14 mouse cellular contexts compared by ENCODE assay signal in genomic region chr16:91704603-91705340, GRCm38 (mm10). TPM values are rescaled to one million over a fixed set of nuclear protein-coding genes. Genes with fewer than 3 reads are reported as not detected.
A peak's percentile ranks its signal among the peaks of the same experiment; 100 is the strongest.
DNase-seq lines count a peak whose midpoint lies in the region; ATAC-seq and TF ChIP-seq lines count a peak whose summit lies in the region.
"Had no signal": no experiment of that assay in that cellular context is flagged by ENCODE, and none has a peak within 500 bp of the region (broad histone marks: within the 10 kb centered on the region; RNA-seq: fewer than 3 reads in every experiment).

No protein-coding gene starts in this region.

- no peaks in the 10 kb centered on the region for H3K27me3 ChIP-seq in forebrain, embryonic 14.5 days (replicated peaks; ENCODE audit: control insufficient read depth, insufficient read depth, low read length)
- H3K27me3 ChIP-seq in forebrain, embryonic 15.5 days = no peaks in the 10 kb centered on the region
- H3K27me3 ChIP-seq: embryonic facial prominence, embryonic 15.5 days; limb, embryonic 13.5 days; Patski had no signal

- DNase-seq in forebrain, embryonic 14.5 days (ENCODE audit: low spot score) = peak; percentile 17
- DNase-seq in layer of hippocampus, adult 2 months (ENCODE audit: low spot score in 2 of 2) = no peak
- DNase-seq in layer of hippocampus, postnatal 14 days (ENCODE audit: low spot score in 2 of 2) = no peak
- peak; percentile 47 for DNase-seq in NIH3T3 (ENCODE audit: low read depth)
- peak; percentile 33 for DNase-seq in retina, postnatal 1 day
- DNase-seq in urinary bladder, postnatal 36 days (ENCODE audit: low spot score in 2 of 2) = no peak
- no peak for DNase-seq in adrenal gland, postnatal 25 days
- DNase-seq: adrenal gland, postnatal 14 days; cerebellum, adult 18-20 months; lung, postnatal 4 days had no signal

- H3K4me2 ChIP-seq in forebrain, embryonic 14.5 days (ENCODE audit: low read length) = no peak overlapping the region
- H3K4me2 ChIP-seq in forebrain, embryonic 15.5 days (replicated peaks) = no peak overlapping the region
- H3K4me2 ChIP-seq: embryonic facial prominence, embryonic 15.5 days; limb, embryonic 13.5 days had no signal

- H3K4me1 ChIP-seq in forebrain, embryonic 14.5 days (ENCODE audit: control insufficient read depth, insufficient read depth, low read length) = no peaks in the 10 kb centered on the region
- no peaks in the 10 kb centered on the region for H3K4me1 ChIP-seq in forebrain, embryonic 15.5 days
- H3K4me1 ChIP-seq: embryonic facial prominence, embryonic 15.5 days had no signal

- H3K9me3 ChIP-seq in forebrain, embryonic 14.5 days (replicated peaks; ENCODE audit: control insufficient read depth, low read length) = no peaks in the 10 kb centered on the region
- H3K9me3 ChIP-seq in forebrain, embryonic 15.5 days = no peaks in the 10 kb centered on the region
- H3K9me3 ChIP-seq: embryonic facial prominence, embryonic 15.5 days; limb, embryonic 13.5 days had no signal

- H3K9ac ChIP-seq in forebrain, embryonic 14.5 days (ENCODE audit: low read length) = no peak overlapping the region
- H3K9ac ChIP-seq in forebrain, embryonic 15.5 days (replicated peaks) = no peak overlapping the region
- H3K9ac ChIP-seq: embryonic facial prominence, embryonic 15.5 days; limb, embryonic 13.5 days had no signal

- H3K36me3 ChIP-seq in forebrain, embryonic 14.5 days (ENCODE audit: control insufficient read depth, insufficient read depth, low read length) = peaks cover 60% of the 10 kb centered on the region
- H3K36me3 ChIP-seq in forebrain, embryonic 15.5 days = peaks cover 72% of the 10 kb centered on the region

- 85% methylated on average over 14 of the region's 14 CpGs for WGBS in forebrain, embryonic 14.5 days
- 85% methylated on average over 14 of the region's 14 CpGs for WGBS in forebrain, embryonic 15.5 days

- H3K4me3 ChIP-seq in forebrain, embryonic 14.5 days (ENCODE audit: low read depth, low read length) = no peak overlapping the region
- H3K4me3 ChIP-seq in forebrain, embryonic 15.5 days = no peak overlapping the region
- H3K4me3 ChIP-seq in layer of hippocampus, adult 2 months = no peak overlapping the region
- H3K4me3 ChIP-seq: embryonic facial prominence, embryonic 15.5 days; limb, embryonic 13.5 days had no signal

- no peak for ATAC-seq in forebrain, embryonic 14.5 days
- no peak for ATAC-seq in forebrain, embryonic 15.5 days (replicated peaks)
- ATAC-seq: Patski had no signal

- peak; percentile 60 for TF ChIP-seq CTCF in layer of hippocampus, adult 2 months (conservative IDR thresholded peaks at IDR 0.05)

- H3K27ac ChIP-seq in forebrain, embryonic 14.5 days (ENCODE audit: low read depth, low read length) = no peak overlapping the region
- H3K27ac ChIP-seq in forebrain, embryonic 15.5 days (replicated peaks) = no peak overlapping the region
- H3K27ac ChIP-seq in layer of hippocampus, adult 2 months = no peak overlapping the region
- H3K27ac ChIP-seq: embryonic facial prominence, embryonic 15.5 days had no signal

RNA-seq across cellular contexts. Expression of gene Donson, which starts 16.2 kb away (rescaled TPM):
- polyA plus RNA-seq in forebrain, embryonic 14.5 days (2014; fragmentation: Nextera tagmentation; extraction: Ambion mirVana) = 15.3 and 19.9 TPM in 2 replicates
- polyA plus RNA-seq in forebrain, embryonic 15.5 days (2015; fragmentation: Nextera tagmentation; extraction: Ambion mirVana) = 20.0 and 20.3 TPM in 2 replicates
- 10 to 100 TPM; 24.4 to 28.8 TPM for total RNA-seq in layer of hippocampus, adult 2 months (2021)
- 10 to 100 TPM; 24.6 TPM for total RNA-seq in layer of hippocampus, postnatal 14 days (2021)
- 8.7 and 16.7 TPM in 2 replicates for total RNA-seq in adrenal gland, postnatal 25 days (2021)

RNA-seq across cellular contexts. Expression of gene Cryzl1, which starts 24.0 kb away (rescaled TPM):
- 104 and 119 TPM in 2 replicates for polyA plus RNA-seq in forebrain, embryonic 14.5 days (2014; fragmentation: Nextera tagmentation; extraction: Ambion mirVana)
- polyA plus RNA-seq in forebrain, embryonic 15.5 days (2015; fragmentation: Nextera tagmentation; extraction: Ambion mirVana) = 111 and 118 TPM in 2 replicates
- total RNA-seq in layer of hippocampus, adult 2 months (2021) = 100 to 1,000 TPM; 104 to 111 TPM
- 10 to 100 TPM; 79.2 to 87.5 TPM for total RNA-seq in layer of hippocampus, postnatal 14 days (2021)
- 62.8 and 71.7 TPM in 2 replicates for total RNA-seq in adrenal gland, postnatal 25 days (2021)

RNA-seq across cellular contexts. Expression of gene Itsn1, which starts 24.3 kb away (rescaled TPM):
- 54.2 and 63.7 TPM in 2 replicates for polyA plus RNA-seq in forebrain, embryonic 14.5 days (2014; fragmentation: Nextera tagmentation; extraction: Ambion mirVana)
- 82.5 and 86.7 TPM in 2 replicates for polyA plus RNA-seq in forebrain, embryonic 15.5 days (2015; fragmentation: Nextera tagmentation; extraction: Ambion mirVana)
- total RNA-seq in layer of hippocampus, adult 2 months (2021) = 100 to 1,000 TPM; 160 to 176 TPM
- total RNA-seq in layer of hippocampus, postnatal 14 days (2021) = 100 to 1,000 TPM; 155 to 157 TPM
- 39.3 and 50.3 TPM in 2 replicates for total RNA-seq in adrenal gland, postnatal 25 days (2021)

RNA-seq across cellular contexts. Expression of gene Son, which starts 57.5 kb away (rescaled TPM):
- 126 and 131 TPM in 2 replicates for polyA plus RNA-seq in forebrain, embryonic 14.5 days (2014; fragmentation: Nextera tagmentation; extraction: Ambion mirVana)
- 142 TPM in 2 replicates for polyA plus RNA-seq in forebrain, embryonic 15.5 days (2015; fragmentation: Nextera tagmentation; extraction: Ambion mirVana)
- total RNA-seq in layer of hippocampus, adult 2 months (2021) = 100 to 1,000 TPM; 259 to 285 TPM
- total RNA-seq in layer of hippocampus, postnatal 14 days (2021) = 100 to 1,000 TPM; 224 to 256 TPM
- total RNA-seq in adrenal gland, postnatal 25 days (2021) = 297 and 334 TPM in 2 replicates

RNA-seq across cellular contexts. Expression of gene Gart, which starts 58.0 kb away (rescaled TPM):
- 64.9 and 66.7 TPM in 2 replicates for polyA plus RNA-seq in forebrain, embryonic 14.5 days (2014; fragmentation: Nextera tagmentation; extraction: Ambion mirVana)
- polyA plus RNA-seq in forebrain, embryonic 15.5 days (2015; fragmentation: Nextera tagmentation; extraction: Ambion mirVana) = 79.1 and 79.9 TPM in 2 replicates
- 10 to 100 TPM; 52.9 to 54.3 TPM for total RNA-seq in layer of hippocampus, adult 2 months (2021)
- total RNA-seq in layer of hippocampus, postnatal 14 days (2021) = 10 to 100 TPM; 45.7 to 56.7 TPM
- 90.8 and 124 TPM in 2 replicates for total RNA-seq in adrenal gland, postnatal 25 days (2021)

Comparison
In these comparisons a context has a peak if more than half of its experiments do, and no peak if none do; other contexts are left out.
1. DNase-seq: peak in forebrain, embryonic 14.5 days (single experiment), NIH3T3 (single experiment) and retina, postnatal 1 day (single experiment); none in layer of hippocampus, adult 2 months (0 of 2), layer of hippocampus, postnatal 14 days (0 of 2), urinary bladder, postnatal 36 days (0 of 2) and adrenal gland, postnatal 25 days (single experiment).